Mouse (Mus musculus): ENCODE data around the gene Gpat2.
A peak's percentile ranks its signal among the peaks of the same experiment; 100 is the strongest.

Gpat2 gene

DNA sequence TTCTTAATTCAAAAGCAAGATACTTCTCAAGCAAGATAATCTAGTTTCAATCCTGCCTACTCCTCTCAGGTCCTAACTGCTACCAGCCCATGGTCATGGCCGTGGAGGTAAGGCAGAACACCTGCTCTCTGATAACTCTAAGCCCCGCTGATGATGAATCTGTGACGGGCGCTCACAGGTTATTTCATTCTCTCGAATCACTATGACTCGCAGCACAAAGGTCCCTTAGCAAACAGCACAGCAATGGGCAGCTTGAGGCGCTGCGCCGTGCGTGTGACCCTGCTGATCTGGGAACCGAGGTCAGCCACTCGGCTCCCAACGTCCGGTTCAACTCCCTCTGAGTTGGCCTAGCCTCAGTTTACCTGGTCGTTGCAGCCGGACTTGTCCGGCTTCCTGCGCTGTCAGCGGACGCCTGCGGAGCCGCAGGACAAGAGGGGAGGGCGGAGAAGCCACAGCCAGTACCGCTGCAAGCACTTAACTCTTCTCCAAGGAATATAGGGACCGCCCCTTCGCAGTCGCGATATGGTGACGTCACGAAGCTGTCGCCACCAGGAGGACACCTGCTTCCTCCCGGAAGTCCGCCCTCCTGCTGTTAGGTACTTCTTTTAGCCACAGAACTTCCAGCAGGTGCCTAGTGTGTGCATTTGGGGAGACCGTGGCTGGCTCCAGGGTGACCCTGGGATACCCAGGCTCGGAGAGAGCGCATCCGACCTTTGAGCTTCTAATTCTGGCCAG, 19.2 kb downstream of the Gpat2 start, which contains the start of gene Fahd2a:
Gene Fahd2a (minus strand): TSS at position 511 of the 735 bp plus-strand sequence.
- DNase-seq (ENCODE audit: low read depth, low spot score), result peak; percentile 98

- DNase-seq (ENCODE audit: low read depth, low spot score), result no peak
These were observed 21.8 kb downstream of the Gpat2 start for GRCm38 (mm10) chr2:127446847-127447246.

DNA sequence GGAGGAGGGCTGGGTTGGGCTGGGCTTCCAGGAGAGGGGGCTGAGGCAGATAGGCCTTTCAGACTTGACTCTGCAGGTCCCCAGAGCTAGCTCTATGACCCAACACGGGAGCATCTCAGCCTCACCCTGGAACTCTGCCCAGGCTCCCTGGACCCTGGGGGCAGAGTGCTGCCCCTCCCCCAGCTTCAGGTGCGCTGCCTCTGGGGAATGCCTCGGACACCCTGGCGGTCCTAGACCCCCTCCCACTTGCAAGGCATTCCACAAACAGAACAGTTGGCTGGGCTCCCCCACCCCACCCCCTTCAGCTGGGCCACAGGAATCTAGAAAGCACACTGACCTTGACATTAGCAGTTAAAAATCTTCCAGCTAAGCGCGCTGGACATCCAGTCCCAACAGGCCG, 24.7 kb downstream of the Gpat2 start:
- DNase-seq (ENCODE audit: low read depth, low spot score), result no peak

- no peak for DNase-seq (ENCODE audit: low read depth, low spot score)
These were observed 26.7 kb downstream of the Gpat2 start for GRCm38 (mm10) chr2:127451748-127452147.

DNA sequence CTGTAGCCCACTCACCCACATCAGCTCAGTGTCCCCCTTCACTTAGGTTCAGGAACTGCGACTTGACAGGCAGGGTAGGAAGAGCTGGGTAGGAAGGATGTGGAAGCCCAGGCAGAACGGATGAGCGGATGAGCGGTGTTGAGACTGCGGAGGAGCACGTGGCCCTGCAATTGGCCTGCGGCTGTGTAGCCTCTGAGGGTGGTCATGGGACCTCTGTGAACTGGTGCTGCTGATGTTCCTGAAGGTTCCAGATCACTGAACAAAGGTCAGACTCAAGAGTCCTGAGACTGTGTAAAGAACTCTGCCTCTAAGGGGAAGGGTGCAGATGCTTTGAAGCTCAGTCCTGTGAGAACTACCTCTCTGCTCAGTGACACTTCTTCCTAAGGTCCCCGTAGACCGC, 28.1 kb downstream of the Gpat2 start:
- no peak for DNase-seq (ENCODE audit: low read depth, low spot score)

DNA sequence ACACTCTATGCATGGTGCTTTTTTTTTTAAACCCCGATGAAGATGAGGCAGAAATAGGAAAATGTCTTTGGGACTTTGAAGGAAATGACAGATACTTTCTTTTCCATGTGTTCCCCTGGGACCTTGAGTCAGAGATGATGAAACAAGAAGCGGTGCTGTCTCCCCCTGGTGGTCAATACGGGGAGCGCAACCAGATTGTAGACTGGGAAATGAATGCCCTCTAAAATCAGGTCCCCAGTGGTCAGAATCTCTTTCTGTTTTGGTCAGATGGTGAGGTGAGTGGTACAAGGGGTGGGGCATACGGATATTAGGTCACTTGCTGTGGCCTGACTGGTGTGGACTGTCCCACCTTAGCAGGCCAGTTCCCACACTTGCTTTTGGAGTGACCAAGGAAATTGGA, 28.8 kb downstream of the Gpat2 start:
- DNase-seq (ENCODE audit: low read depth, low spot score), result peak; percentile 66

GRCm38 (mm10) chr2:127459341-127459740, 34.3 kb downstream of the Gpat2 start:
- DNase-seq (ENCODE audit: low read depth, low spot score), result peak; percentile 79

GRCm38 (mm10) chr2:127461351-127461750, 36.4 kb downstream of the Gpat2 start:
- no peak for DNase-seq (ENCODE audit: low read depth, low spot score)

GRCm38 (mm10) chr2:127462314-127462713, 37.3 kb downstream of the Gpat2 start:
- peak; percentile 85 for DNase-seq (ENCODE audit: low read depth, low spot score)

GRCm38 (mm10) chr2:127470183-127470582, 45.2 kb downstream of the Gpat2 start:
- DNase-seq (ENCODE audit: low read depth, low spot score), result no peak

- DNase-seq (ENCODE audit: low read depth, low spot score), result no peak
These were observed 45.7 kb downstream of the Gpat2 start for GRCm38 (mm10) chr2:127470661-127471060.

DNA sequence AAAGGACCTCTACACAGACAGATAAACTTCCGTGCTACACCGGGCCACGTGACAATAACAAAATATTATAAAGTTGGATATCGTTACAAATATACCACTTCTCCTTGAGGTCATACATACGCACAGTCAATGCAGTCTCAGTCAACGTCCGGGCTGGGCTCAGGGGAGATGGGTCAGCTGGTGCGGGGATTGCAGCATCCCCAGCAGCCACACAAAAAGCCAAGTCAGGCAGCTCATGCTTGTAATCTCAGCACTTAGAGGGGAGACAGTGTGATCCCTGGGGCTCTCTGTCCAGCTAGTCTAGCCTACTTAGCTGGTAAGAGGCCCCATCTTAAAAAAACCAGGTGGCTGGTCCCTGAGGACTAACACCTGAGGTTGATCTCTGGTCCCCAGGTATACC, 46.3 kb downstream of the Gpat2 start:
- DNase-seq (ENCODE audit: low read depth, low spot score), result no peak

DNA sequence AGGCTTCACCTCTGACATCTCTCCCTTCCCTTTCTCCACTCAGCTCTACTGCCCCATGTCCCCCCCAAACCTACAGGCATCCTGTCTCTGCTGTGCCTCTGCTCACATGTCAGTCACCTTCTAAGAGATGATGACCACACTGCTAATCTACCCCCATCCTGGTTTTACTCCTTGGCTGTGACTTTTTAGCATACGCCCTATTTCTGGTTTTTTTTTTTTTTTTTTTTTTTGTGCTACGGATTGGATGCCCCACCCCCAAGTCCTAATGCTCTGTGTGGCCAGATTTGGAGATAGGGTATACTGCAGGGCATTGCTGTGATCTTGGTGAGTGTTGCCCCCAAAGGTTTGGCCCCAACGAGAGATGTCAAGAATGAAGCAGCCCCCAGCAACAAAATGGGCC, 47.3 kb downstream of the Gpat2 start:
- no peak for DNase-seq (ENCODE audit: low read depth, low spot score)

- peak; percentile 54 for DNase-seq (ENCODE audit: low read depth, low spot score)
These were observed 54.2 kb downstream of the Gpat2 start for GRCm38 (mm10) chr2:127479210-127479609.

DNA sequence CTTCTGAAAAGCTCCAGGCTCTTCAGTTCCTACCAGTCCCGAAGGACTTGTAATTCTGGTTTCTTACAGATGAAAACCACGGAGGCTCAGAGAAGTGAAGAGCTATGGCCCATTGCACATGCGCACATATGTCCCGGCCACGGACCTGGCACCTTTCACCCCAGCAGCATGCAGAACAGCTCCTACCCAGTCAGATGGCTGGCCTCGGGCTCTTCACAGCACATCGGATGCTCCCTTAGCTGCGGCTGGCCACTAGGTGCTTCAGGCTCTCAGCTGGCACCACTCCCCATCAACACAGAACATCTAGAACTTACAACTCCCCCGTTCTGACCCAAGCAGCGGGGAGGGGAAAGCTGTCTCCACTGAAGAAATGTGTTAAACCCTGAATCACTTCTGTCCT, 54.8 kb downstream of the Gpat2 start:
- peak; percentile 50 for DNase-seq (ENCODE audit: low read depth, low spot score)

DNA sequence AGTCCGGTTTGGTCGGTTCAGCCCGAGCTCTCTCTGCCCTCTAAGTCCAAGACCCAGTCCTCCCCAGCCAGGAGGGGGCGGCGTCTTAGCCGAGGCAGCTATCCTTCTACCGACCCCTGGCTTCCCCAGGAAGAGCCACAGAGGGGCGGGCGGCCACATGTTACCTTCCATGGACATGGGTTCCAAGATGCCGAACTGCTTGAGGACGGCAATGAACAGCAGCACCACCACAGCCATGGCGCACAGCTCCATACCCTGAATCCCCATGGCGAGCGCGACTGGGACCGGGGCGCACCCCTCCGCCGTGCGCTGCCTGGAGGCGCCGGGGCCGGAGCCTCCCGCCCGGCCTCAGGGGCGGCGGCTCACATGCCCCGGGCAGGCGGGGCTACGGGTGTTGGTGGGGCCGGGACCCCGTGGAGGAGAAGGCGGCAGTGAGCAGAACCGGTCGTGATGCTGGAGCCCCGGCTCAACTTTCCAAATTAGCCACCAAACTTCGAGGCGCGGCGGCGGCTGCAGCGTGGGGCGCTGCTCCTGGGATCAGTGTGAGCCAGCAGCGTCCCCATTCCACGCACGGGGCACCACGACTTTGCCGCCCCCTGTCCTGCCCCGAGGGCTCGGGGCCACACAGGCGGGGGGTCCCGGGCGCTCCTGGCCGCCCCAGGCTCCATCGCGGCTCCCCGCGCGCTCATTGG, 57.0 kb downstream of the Gpat2 start:
- no peak for DNase-seq (ENCODE audit: low read depth, low spot score)

DNA sequence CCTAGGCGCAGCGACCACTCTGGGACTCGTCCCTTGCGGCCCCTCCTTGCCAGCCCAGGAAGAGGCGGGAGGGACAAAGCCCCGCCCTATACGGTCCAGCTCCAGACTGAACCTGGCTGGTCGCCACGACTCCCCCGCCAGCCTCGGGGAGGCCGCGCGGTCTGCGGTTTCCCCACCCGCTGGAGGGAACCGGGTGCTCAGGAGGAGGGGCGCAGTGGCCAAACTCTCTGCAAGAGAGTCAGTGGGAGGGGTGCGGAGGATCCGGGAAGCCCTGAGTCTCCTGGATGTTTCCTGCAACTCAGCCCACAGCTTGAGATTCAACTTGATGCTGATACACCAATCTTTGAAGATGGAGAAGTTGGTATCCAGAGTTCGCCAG, 57.5 kb downstream of the Gpat2 start:
- peak; percentile 50 for DNase-seq (ENCODE audit: low read depth, low spot score)

GRCm38 (mm10) chr2:127483001-127483400, 58.0 kb downstream of the Gpat2 start:
- peak; percentile 58 for DNase-seq (ENCODE audit: low read depth, low spot score)

- DNase-seq (ENCODE audit: low read depth, low spot score), result no peak
These were observed 59.6 kb downstream of the Gpat2 start for GRCm38 (mm10) chr2:127484476-127485170.
